Mouse (Mus musculus) kidney, adult 2 months (tissue): ENCODE results near the gene Arsg.

ENCODE experiments used
- CTCF ChIP-seq: fragments of 200-500 bp; conservative IDR thresholded peaks from 2 replicates; pipeline ENCODE4 v1.5.1; 2011; ENCODE audit warnings: low read depth, mild to moderate bottlenecking, control low read depth, low read length, moderate library complexity, mixed read lengths; ENCODE audit not compliant: insufficient read depth, insufficient read length
- POLR2A ChIP-seq: fragments of 200-500 bp; IDR thresholded peaks from one replicate; pipeline ENCODE4 v1.6.1; 2011; ENCODE audit warnings: low read depth, low read length, control low read depth

GRCm38 (mm10) chr11:109474086-109474742 is 1.0 kb downstream of the Arsg start:
- no peak for TF ChIP-seq CTCF
- TF ChIP-seq POLR2A, result no peak
